Mouse (Mus musculus): ENCODE measurements around the gene Serpinf2.
"Not testable (repeated sequence)": the region's sequence is repeated elsewhere in the genome, so short reads cannot be mapped to it uniquely, and the experiment has no call there.

Gene Serpinf2

GRCm38 (mm10) chr11:75459141-75459711 lies 19.8 kb upstream of the Serpinf2 start:
- DNase-seq = no peak

GRCm38 (mm10) chr11:75458628-75459041 lies 19.2 kb upstream of the Serpinf2 start:
- no peak for DNase-seq

- DNase-seq = no peak
Measured at GRCm38 (mm10) chr11:75458169-75458568, 18.8 kb upstream of the Serpinf2 start.

- no peak for DNase-seq
Measured at GRCm38 (mm10) chr11:75456440-75456871, 17.1 kb upstream of the Serpinf2 start.

DNA sequence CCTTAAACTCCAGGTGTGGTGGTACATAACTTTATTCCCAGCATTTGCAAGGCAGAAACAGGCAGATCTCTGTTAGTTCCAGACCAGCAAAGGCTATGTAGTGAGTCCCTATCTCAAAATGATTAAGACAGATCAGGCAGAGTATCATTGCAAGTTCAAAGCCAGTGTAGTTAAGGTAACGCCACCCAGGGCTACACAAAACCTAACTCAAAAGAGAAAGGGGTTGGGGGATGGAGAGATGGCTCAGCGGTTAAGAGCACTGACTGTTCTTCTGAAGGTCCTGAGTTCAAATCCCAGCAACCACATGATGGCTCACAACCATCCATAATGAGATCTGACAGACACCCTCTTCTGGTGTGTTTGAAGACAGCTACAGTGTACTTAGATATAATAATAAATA lies 16.6 kb upstream of the Serpinf2 start:
- DNase-seq = not testable (repeated sequence)

GRCm38 (mm10) chr11:75455041-75455736 lies 15.8 kb upstream of the Serpinf2 start:
- no peak for DNase-seq

DNA sequence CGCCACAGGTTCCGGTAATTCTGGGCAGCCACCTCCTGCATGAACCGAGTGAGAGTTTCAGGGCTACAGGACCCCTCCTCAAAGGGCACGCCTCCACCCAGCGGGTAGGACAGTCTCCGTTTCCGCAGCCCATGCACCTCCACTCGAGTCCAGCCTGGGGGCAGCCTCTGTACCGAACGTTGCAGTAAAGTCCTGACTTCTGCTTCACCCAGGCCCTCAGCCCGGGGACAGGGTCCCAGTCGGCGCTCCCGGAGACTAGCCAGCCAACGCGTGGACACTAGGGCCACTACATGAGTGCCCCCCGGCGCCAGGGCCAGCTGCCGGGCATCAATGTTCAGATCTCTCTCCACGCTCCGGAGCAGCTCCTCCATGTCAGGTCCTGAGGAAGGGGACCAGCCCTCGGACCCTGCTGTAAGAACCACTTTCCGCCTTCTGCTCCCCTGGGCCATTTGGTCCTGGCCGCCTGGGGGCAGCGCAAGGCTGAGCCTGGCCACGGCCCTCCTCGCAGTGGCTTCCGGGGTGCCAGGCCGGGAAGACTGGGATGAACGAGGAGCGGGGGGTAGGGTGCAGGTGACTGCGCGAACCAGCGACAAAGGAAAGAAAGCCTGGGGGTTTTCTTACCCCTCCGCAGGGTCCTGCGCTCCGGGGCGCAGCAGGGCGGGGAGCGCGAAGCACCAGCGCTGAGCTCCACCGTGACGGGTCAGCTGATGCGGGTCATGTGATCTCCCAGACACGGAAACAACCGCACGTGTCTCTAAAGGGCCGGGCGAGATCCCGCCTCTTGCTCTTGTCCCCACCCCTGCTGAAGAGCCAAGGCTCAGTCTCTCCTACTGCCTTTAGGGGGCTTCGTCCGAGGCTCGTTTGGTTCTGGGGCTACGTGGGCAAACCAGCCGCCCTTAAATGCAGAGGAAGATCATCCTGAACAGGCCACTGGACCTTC lies 14.9 kb upstream of the Serpinf2 start, which contains the start of gene Wdr81:
TSS of gene Wdr81 (minus strand) at position 727 of the 940 bp plus-strand sequence.
- DNase-seq = peak; percentile 92

DNA sequence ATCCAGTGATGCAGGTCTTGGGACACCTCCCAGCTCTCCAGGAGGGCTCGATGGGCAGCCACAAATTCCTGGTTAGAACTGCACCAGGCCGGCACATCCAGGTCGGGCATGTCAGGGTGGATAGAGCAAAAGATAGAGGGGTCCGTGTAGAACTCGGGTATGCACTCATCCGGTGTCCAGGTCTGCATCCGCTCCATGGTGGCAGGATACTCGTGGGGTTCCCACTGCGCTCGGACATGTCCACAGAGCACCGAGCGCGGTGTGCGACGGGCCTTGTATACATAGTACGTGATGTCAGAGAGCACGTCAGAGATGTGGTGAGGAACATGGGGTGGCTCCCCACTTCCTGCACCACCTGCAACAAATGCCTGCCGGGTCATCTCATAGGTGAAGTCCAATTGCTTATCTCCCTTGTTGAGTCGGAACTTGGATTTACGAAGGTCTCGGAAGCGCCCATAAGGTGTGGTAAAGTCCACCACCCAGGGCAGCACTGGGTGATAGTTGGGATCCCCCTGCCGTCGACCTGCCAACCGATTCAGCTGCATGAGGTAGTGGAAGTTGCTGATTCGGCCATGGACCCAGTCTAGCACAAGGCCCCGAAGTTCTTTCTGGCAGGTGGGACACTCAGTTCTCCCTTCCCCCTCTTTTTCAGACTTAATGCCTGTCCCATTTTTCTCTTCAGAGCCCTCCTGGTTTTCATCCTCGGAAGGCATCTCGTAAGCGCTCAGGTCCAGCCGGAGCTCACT lies 13.6 kb upstream of the Serpinf2 start:
- no peak for DNase-seq

DNA sequence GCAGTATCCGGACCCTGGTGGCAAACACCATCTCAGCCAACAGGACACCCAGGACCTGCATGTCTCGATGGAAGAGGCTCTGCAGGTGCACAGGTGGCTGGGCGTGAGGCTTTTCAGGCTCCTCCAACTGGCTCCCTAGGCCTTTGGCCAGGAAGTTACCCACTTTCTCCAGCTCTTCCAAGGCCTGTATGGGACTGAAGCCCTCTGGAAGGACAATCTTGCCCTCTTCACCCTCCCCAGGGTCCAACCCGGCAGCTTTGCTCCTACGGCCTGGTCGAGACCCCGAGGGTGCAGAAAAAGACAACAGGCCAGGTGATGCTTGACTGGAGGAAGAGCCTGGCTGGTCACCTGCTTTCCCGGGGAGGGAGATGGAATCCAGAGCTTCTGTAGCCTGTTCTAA lies 12.7 kb upstream of the Serpinf2 start:
- DNase-seq = no peak

DNA sequence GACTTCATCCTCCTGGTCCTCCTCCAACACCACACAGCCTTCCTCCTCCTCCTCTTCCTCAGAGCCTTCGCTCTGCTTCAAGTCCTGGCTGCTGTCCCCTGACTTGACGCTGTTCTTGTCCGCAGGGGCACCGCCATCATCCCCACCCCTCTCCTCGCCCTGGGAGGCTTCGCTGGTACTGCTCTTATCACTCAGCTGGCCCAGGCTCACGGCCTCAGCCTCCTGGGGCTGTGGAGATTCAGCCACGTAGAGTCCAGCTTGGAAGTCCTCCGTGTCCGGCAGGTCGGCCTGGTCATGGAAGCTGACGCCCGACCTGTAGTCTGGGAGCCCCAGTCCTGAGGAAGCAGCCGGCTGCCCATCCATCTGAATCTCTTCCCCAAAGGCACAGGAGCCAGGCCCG lies 11.5 kb upstream of the Serpinf2 start:
- no peak for DNase-seq

DNA sequence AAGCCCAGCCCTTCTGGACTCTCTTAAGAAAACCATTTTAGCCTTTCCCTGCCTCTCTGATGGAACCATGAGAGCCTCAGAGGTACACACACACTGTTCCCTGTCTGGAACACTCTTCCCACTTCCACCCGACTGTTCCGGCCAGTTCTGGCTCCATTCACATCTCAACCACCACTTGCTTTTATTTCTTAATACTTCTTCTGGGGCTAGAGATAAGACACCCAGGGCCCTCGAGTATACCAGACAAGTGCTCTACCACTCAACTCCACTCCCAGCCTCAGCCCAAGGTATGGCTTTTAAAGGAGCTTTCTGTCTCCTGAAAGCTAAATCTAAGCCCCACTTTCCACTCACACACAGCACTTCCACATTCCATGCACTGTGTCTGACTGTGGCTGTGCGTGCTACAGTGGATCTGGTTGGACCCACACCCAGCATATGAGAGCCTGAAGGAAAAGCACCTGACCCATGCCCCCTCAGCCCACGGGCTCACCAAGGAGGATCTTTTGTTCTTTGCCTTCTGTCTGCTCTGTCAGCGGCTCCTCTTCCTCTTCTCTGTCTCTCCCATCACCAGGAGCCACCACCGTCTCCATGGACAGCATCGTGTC lies 11.0 kb upstream of the Serpinf2 start:
- no peak for DNase-seq

GRCm38 (mm10) chr11:75449695-75450094 lies 10.3 kb upstream of the Serpinf2 start:
- no peak for DNase-seq

DNA sequence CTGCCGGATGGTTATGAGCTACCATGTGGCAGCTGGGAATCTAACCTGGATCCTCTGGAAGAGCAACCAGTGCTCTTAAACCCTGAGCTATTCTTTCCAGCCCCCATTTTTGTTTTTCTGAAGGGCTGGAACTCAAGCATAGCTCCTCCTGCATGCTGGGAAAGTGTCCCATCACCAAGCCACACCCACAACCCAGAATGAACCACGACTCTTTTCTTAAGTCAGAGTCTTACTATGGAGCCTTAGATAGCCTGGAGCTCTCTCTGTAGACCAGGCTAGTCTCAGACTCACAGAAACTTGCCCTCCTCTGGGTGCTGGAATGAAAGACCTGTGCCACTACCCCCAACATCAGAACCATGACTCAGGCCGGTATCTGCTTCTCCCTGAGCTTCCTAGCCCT lies 9.2 kb upstream of the Serpinf2 start:
- DNase-seq = no peak

GRCm38 (mm10) chr11:75443711-75444110 lies 4.3 kb upstream of the Serpinf2 start:
- no peak for DNase-seq

GRCm38 (mm10) chr11:75441601-75442000 lies 2.2 kb upstream of the Serpinf2 start:
- no peak for DNase-seq

DNA sequence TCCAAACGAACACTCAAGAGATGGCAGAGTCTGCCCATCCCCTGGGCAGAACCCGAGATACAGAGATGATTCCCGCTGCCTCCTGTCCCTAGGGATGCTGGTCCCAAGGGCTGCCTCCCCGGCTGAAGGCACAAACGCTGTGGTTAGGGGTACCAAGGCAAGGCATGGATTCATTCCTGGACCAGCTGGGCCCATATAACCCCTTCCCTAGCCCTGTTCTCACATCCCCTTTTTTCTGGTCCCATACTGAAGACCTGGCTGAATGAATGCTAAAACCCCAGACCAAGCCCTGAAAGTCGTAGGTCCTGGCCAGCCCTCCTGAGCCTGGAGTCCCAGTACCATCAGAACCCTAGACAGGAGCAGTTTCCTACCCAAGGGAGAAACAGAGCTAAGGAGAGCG lies 1.6 kb upstream of the Serpinf2 start:
- no peak for DNase-seq

GRCm38 (mm10) chr11:75439951-75440350 lies 560 bp upstream of the Serpinf2 start:
- no peak for DNase-seq

- DNase-seq = no peak
Measured at GRCm38 (mm10) chr11:75438804-75439203, 587 bp downstream of the Serpinf2 start.

DNA sequence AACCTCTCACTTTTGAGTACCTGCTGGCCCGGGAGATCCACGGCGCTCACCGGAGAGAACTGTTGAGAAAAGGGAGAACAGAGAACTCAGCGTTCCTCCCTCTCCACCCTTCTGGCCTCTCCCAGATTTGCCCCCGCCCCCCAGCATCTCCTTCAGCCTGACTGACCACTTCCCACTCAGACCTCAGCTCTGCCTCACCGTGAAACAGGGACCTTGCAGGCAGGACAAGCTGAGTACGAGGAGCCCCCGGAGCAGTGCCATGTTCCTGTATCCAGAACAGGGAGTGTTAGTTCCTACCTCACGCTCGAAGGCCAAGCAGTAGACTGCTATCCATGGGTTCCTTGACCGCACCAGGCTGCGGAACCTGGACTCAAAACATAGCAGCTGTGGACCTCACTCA lies 1.2 kb downstream of the Serpinf2 start:
- no peak for DNase-seq

DNA sequence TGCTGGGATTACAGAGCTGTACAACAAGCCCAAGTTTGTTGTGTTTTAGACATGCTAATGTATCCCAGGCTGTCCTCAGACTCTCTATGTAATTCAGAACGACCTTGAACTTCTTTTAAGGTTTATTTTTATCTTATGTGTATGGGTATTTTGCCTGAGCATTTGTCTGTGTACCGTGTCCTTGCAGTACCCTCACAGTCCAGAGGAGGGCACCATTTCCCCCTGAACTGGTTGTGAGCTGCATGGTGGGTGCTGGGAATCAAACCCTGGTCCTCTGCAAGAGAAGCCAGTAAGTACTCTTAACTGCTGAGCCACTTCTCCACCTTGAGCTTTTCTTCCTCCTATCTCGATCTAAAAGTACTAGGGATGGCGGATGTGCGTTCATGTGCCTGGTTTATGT lies 5.3 kb downstream of the Serpinf2 start:
- no peak for DNase-seq

GRCm38 (mm10) chr11:75431307-75431706 lies 8.1 kb downstream of the Serpinf2 start:
- peak; percentile 80 for DNase-seq

GRCm38 (mm10) chr11:75429019-75429705 lies 10.2 kb downstream of the Serpinf2 start:
- DNase-seq = no peak
